Mouse (Mus musculus): Measurements from ENCODE around the gene Ppp1r12a. TPM values are rescaled to one million over a fixed set of nuclear protein-coding genes. Genes with fewer than 3 reads are reported as not detected.
"Not testable (repeated sequence)": the region's sequence is repeated elsewhere in the genome, so short reads cannot be mapped to it uniquely, and the experiment has no call there.

The Ppp1r12a gene
- total and polyA plus RNA-seq, 3 experiments = 19.4 to 59.4 (median 58.3) TPM

DNA sequence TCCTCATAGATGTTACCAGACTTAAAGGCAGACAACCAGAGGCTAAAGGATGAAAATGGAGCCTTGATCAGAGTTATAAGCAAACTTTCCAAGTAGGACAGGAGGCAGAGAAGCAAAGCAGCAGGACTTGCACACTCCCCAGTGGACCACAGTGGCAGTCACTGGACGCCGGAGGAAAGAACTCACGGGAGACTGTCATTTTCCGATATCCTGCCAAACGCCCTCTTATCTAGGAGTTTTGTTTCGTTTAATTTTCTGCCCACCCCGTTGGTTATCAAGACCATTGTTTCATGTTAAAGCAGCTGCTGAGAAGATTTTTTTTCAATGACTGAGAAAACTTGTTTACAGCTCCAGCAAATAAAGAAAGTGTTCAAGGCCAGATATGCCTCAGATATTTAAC is 115.2 kb downstream of the Ppp1r12a start:
- Histone ChIP-seq H3K4me3 (no peak overlapping the region), H3K27me3 (ENCODE audit: control insufficient read depth, insufficient read depth, low read length) (no peaks in the 10 kb centered on the region), H3K27ac (no peak overlapping the region), H3K9ac (ENCODE audit: low read depth, low read length) (no peak overlapping the region), H3K79me2 (replicated peaks; ENCODE audit: control insufficient read depth, insufficient read depth, low read length) (no peaks in the 10 kb centered on the region), H3K36me3 (ENCODE audit: control insufficient read depth, insufficient read depth, low read length) (peaks cover 10% of the 10 kb centered on the region), H3K4me1 (ENCODE audit: control insufficient read depth, insufficient read depth, low read length) (no peaks in the 10 kb centered on the region; the same call in 1 of the 2 replicates)
- no peak for DNase-seq
- 16% methylated on average over 7 of the region's 7 CpGs for WGBS
- intact Hi-C loops (cut with DNase I) = loop anchor here (5.0 kb wide), 1 partner anchor 345 kb away; no protein-coding TSS in a partner anchor
- TF ChIP-seq POLR2A (IDR thresholded peaks at IDR 0.05; ENCODE audit: insufficient read depth, low read depth, low read length) = no peak
- 0 out of 2 replicates have a peak, but pooled peaks have one; percentile 5 for TF ChIP-seq CTCF (IDR thresholded peaks at IDR 0.05)

DNA sequence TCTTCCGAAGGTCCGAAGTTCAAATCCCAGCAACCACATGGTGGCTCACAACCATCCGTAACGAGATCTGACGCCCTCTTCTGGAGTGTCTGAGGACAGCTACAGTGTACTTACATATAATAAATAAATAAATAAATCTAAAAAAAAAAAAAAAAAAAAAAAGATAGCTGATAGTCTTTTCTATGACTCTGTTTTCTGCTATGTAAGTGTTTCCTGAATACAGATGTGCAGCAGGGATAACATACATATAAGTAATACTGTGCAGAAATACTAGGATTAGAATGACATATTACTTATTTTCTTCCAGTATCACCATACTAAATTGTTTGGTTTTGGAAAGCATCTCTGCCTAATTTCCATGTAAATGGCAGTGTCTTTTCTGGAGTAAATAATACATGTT is 119.1 kb downstream of the Ppp1r12a start:
- H3K4me3 ChIP-seq; H3K27ac ChIP-seq; H3K79me2 ChIP-seq (replicated peaks; ENCODE audit: control insufficient read depth, insufficient read depth, low read length); H3K27me3 ChIP-seq (ENCODE audit: control insufficient read depth, insufficient read depth, low read length); DNase-seq; H3K4me1 ChIP-seq (ENCODE audit: control insufficient read depth, insufficient read depth, low read length); H3K9ac ChIP-seq (ENCODE audit: low read depth, low read length); H3K36me3 ChIP-seq (ENCODE audit: control insufficient read depth, insufficient read depth, low read length): not testable (repeated sequence)
- 93% methylated on average over 3 of the region's 5 CpGs for WGBS
- intact Hi-C loops (cut with DNase I) = loop anchor here (10.0 kb wide), 1 partner anchor 426 kb away; no protein-coding TSS in a partner anchor

DNA sequence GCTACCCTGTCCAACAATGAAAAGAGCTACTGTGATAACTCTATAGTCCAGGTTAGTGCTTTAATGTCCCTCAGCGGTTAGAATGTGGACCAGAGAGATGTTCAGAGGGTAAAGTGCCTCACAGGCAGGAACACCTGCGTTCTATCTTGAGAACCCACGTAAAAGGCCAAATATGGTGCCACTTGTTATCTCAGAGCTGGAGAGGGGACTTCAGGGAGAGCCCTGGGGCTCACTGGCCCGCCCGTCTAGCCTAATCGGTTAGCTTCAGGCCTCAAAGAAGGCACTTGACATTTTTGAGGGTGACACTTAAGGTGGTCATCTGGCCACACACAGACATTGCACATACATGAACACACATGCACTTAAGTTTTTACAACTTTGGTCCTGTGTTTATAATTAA is 120.4 kb downstream of the Ppp1r12a start:
- Histone ChIP-seq H3K9ac (ENCODE audit: low read depth, low read length) (no peak overlapping the region), H3K36me3 (ENCODE audit: control insufficient read depth, insufficient read depth, low read length) (no peaks in the 10 kb centered on the region; the same call in 1 of the 2 replicates), H3K79me2 (replicated peaks; ENCODE audit: control insufficient read depth, insufficient read depth, low read length) (no peaks in the 10 kb centered on the region), H3K27ac (no peak overlapping the region), H3K27me3 (ENCODE audit: control insufficient read depth, insufficient read depth, low read length) (no peaks in the 10 kb centered on the region), H3K4me1 (ENCODE audit: control insufficient read depth, insufficient read depth, low read length) (no peaks in the 10 kb centered on the region; the same call in 1 of the 2 replicates), H3K4me3 (no peak overlapping the region)
- DNase-seq = no peak
- WGBS = 79% methylated on average over 6 of the region's 6 CpGs
- TF ChIP-seq CTCF (IDR thresholded peaks at IDR 0.05) (no peak), EP300 (IDR thresholded peaks at IDR 0.05; ENCODE audit: insufficient read depth, low read depth, low read length) (no peak), POLR2A (IDR thresholded peaks at IDR 0.05; ENCODE audit: insufficient read depth, low read depth, low read length) (no peak)
- intact Hi-C loops (cut with DNase I) = loop anchor here (10.0 kb wide), 1 partner anchor 428 kb away; no protein-coding TSS in a partner anchor

- H3K79me2 ChIP-seq (replicated peaks; ENCODE audit: control insufficient read depth, insufficient read depth, low read length) = no peaks in the 10 kb centered on the region
- 96% methylated on average over 2 of the region's 2 CpGs for WGBS
- H3K36me3 ChIP-seq (ENCODE audit: control insufficient read depth, insufficient read depth, low read length) = no peaks in the 10 kb centered on the region
- H3K9ac ChIP-seq (ENCODE audit: low read depth, low read length) = no peak overlapping the region
- H3K27ac ChIP-seq = no peak overlapping the region
- intact Hi-C loops (cut with DNase I) = loop anchor here (10.0 kb wide), 1 partner anchor 429 kb away; no protein-coding TSS in a partner anchor
- no peak for TF ChIP-seq EP300 (IDR thresholded peaks at IDR 0.05; ENCODE audit: insufficient read depth, low read depth, low read length)
- no peak for TF ChIP-seq CTCF (IDR thresholded peaks at IDR 0.05)
- no peak for TF ChIP-seq POLR2A (IDR thresholded peaks at IDR 0.05; ENCODE audit: insufficient read depth, low read depth, low read length)
- H3K4me3 ChIP-seq = no peak overlapping the region
- no peaks in the 10 kb centered on the region for H3K4me1 ChIP-seq (ENCODE audit: control insufficient read depth, insufficient read depth, low read length)
- H3K27me3 ChIP-seq (ENCODE audit: control insufficient read depth, insufficient read depth, low read length) = no peaks in the 10 kb centered on the region
- no peak for DNase-seq
Measured at GRCm38 (mm10) chr10:108283418-108283817, 121.4 kb downstream of the Ppp1r12a start.

GRCm38 (mm10) chr10:108283837-108284236 is 121.8 kb downstream of the Ppp1r12a start:
- no peak for TF ChIP-seq CTCF (IDR thresholded peaks at IDR 0.05)
- TF ChIP-seq POLR2A (IDR thresholded peaks at IDR 0.05; ENCODE audit: insufficient read depth, low read depth, low read length) = no peak
- no peak for TF ChIP-seq EP300 (IDR thresholded peaks at IDR 0.05; ENCODE audit: insufficient read depth, low read depth, low read length)
- H3K36me3 ChIP-seq (ENCODE audit: control insufficient read depth, insufficient read depth, low read length) = no peaks in the 10 kb centered on the region
- no peaks in the 10 kb centered on the region for H3K4me1 ChIP-seq (ENCODE audit: control insufficient read depth, insufficient read depth, low read length)
- no peaks in the 10 kb centered on the region for H3K27me3 ChIP-seq (ENCODE audit: control insufficient read depth, insufficient read depth, low read length)
- no peaks in the 10 kb centered on the region for H3K79me2 ChIP-seq (replicated peaks; ENCODE audit: control insufficient read depth, insufficient read depth, low read length)
- no peak overlapping the region for H3K27ac ChIP-seq
- DNase-seq = no peak
- intact Hi-C loops (cut with DNase I) = loop anchor here (10.0 kb wide), 1 partner anchor 429 kb away; no protein-coding TSS in a partner anchor
- H3K9ac ChIP-seq (ENCODE audit: low read depth, low read length) = no peak overlapping the region
- no peak overlapping the region for H3K4me3 ChIP-seq
- 92% methylated on average over 4 of the region's 4 CpGs for whole genome bisulfite sequencing

DNA sequence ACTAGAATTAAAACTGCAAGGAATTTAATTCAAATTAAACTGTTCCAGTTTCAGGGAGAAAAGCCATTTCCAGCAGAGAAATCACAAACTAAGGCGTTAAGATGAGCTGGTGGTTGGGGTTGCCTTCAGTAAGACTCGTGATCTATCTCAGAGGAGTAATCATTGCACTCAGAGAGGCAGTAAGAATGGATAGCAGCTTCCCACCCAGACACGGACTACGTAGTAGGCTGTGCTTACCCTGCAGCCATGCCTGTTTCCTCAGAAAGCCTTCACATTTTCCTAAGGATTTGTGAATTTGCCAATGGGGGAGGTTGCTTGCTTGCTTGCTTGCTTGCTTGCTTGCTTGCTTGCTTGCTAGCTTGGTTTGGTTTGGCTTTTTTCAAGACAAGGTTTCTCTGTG is 122.5 kb downstream of the Ppp1r12a start:
- H3K4me3 ChIP-seq = no peak overlapping the region
- no peaks in the 10 kb centered on the region for H3K79me2 ChIP-seq (replicated peaks; ENCODE audit: control insufficient read depth, insufficient read depth, low read length)
- WGBS = 86% methylated on average over 4 of the region's 4 CpGs
- H3K36me3 ChIP-seq (ENCODE audit: control insufficient read depth, insufficient read depth, low read length) = no peaks in the 10 kb centered on the region
- intact Hi-C loops (cut with DNase I) = loop anchor here (10.0 kb wide), 1 partner anchor 430 kb away; no protein-coding TSS in a partner anchor
- TF ChIP-seq CTCF (IDR thresholded peaks at IDR 0.05) (no peak), POLR2A (IDR thresholded peaks at IDR 0.05; ENCODE audit: insufficient read depth, low read depth, low read length) (no peak), EP300 (IDR thresholded peaks at IDR 0.05; ENCODE audit: insufficient read depth, low read depth, low read length) (no peak)
- no peaks in the 10 kb centered on the region for H3K4me1 ChIP-seq (ENCODE audit: control insufficient read depth, insufficient read depth, low read length)
- no peak overlapping the region for H3K9ac ChIP-seq (ENCODE audit: low read depth, low read length)
- H3K27me3 ChIP-seq (ENCODE audit: control insufficient read depth, insufficient read depth, low read length) = no peaks in the 10 kb centered on the region
- DNase-seq = no peak
- H3K27ac ChIP-seq = no peak overlapping the region
